Mouse (Mus musculus): Measurements from ENCODE around the gene Pip4k2c.

Gene Pip4k2c

GRCm38 (mm10) chr10:127211414-127211854 is at the start of gene Pip4k2c:
Pip4k2c (minus strand) TSS chr10:127211585.
- in situ Hi-C loops (cut with MboI): no loop called here

- in situ Hi-C loops (cut with MboI): no loop called here
These were observed 47.1 kb upstream of the Pip4k2c start for GRCm38 (mm10) chr10:127258489-127258888.

- in situ Hi-C loops (cut with MboI): no loop called here
These were observed 46.4 kb upstream of the Pip4k2c start for GRCm38 (mm10) chr10:127257790-127258189.

GRCm38 (mm10) chr10:127255625-127256345 is 44.4 kb upstream of the Pip4k2c start:
- in situ Hi-C loops (cut with MboI): no loop called here

- in situ Hi-C loops (cut with MboI): no loop called here
These were observed 39.4 kb upstream of the Pip4k2c start for GRCm38 (mm10) chr10:127250810-127251209.

GRCm38 (mm10) chr10:127238241-127238824 is 26.9 kb upstream of the Pip4k2c start:
- in situ Hi-C loops (cut with MboI): no loop called here

GRCm38 (mm10) chr10:127236541-127236940 is 25.2 kb upstream of the Pip4k2c start:
- in situ Hi-C loops (cut with MboI): no loop called here

- in situ Hi-C loops (cut with MboI): no loop called here
These were observed 21.8 kb upstream of the Pip4k2c start for GRCm38 (mm10) chr10:127233141-127233540.

- in situ Hi-C loops (cut with MboI): no loop called here
These were observed 20.4 kb upstream of the Pip4k2c start for GRCm38 (mm10) chr10:127231741-127232140.

- in situ Hi-C loops (cut with MboI): no loop called here
These were observed 19.3 kb upstream of the Pip4k2c start for GRCm38 (mm10) chr10:127230693-127231092.

GRCm38 (mm10) chr10:127228897-127229296 is 17.5 kb upstream of the Pip4k2c start:
- in situ Hi-C loops (cut with MboI): loop anchor here (10.0 kb wide), 1 partner anchor 54 kb away; no protein-coding TSS in a partner anchor

GRCm38 (mm10) chr10:127227163-127227562 is 15.8 kb upstream of the Pip4k2c start:
- in situ Hi-C loops (cut with MboI): loop anchor here (10.0 kb wide), 1 partner anchor 52 kb away; no protein-coding TSS in a partner anchor

GRCm38 (mm10) chr10:127226318-127226895 is 15.0 kb upstream of the Pip4k2c start:
- in situ Hi-C loops (cut with MboI): loop anchor here (10.0 kb wide), 1 partner anchor 52 kb away; no protein-coding TSS in a partner anchor

- in situ Hi-C loops (cut with MboI): loop anchor here (10.0 kb wide), 1 partner anchor 51 kb away; no protein-coding TSS in a partner anchor
These were observed 14.3 kb upstream of the Pip4k2c start for GRCm38 (mm10) chr10:127225732-127226131.

- in situ Hi-C loops (cut with MboI): loop anchor here (10.0 kb wide), 1 partner anchor 50 kb away; no protein-coding TSS in a partner anchor
These were observed 13.8 kb upstream of the Pip4k2c start for GRCm38 (mm10) chr10:127225213-127225612.

- in situ Hi-C loops (cut with MboI): no loop called here
These were observed 7.0 kb upstream of the Pip4k2c start for GRCm38 (mm10) chr10:127218339-127218738.

- in situ Hi-C loops (cut with MboI): no loop called here
These were observed 5.8 kb upstream of the Pip4k2c start for GRCm38 (mm10) chr10:127217177-127217576.

- in situ Hi-C loops (cut with MboI): no loop called here
These were observed 5.1 kb upstream of the Pip4k2c start for GRCm38 (mm10) chr10:127216456-127216855.

- in situ Hi-C loops (cut with MboI): no loop called here
These were observed 3.0 kb upstream of the Pip4k2c start for GRCm38 (mm10) chr10:127214422-127214803.

GRCm38 (mm10) chr10:127213704-127214421 is 2.5 kb upstream of the Pip4k2c start:
- in situ Hi-C loops (cut with MboI): no loop called here

- in situ Hi-C loops (cut with MboI): no loop called here
These were observed 1.9 kb upstream of the Pip4k2c start for GRCm38 (mm10) chr10:127213272-127213671.

- in situ Hi-C loops (cut with MboI): no loop called here
These were observed 402 bp downstream of the Pip4k2c start for GRCm38 (mm10) chr10:127210961-127211405.
